Mouse (Mus musculus): ENCODE measurements around the gene Lmo4.

DNA sequence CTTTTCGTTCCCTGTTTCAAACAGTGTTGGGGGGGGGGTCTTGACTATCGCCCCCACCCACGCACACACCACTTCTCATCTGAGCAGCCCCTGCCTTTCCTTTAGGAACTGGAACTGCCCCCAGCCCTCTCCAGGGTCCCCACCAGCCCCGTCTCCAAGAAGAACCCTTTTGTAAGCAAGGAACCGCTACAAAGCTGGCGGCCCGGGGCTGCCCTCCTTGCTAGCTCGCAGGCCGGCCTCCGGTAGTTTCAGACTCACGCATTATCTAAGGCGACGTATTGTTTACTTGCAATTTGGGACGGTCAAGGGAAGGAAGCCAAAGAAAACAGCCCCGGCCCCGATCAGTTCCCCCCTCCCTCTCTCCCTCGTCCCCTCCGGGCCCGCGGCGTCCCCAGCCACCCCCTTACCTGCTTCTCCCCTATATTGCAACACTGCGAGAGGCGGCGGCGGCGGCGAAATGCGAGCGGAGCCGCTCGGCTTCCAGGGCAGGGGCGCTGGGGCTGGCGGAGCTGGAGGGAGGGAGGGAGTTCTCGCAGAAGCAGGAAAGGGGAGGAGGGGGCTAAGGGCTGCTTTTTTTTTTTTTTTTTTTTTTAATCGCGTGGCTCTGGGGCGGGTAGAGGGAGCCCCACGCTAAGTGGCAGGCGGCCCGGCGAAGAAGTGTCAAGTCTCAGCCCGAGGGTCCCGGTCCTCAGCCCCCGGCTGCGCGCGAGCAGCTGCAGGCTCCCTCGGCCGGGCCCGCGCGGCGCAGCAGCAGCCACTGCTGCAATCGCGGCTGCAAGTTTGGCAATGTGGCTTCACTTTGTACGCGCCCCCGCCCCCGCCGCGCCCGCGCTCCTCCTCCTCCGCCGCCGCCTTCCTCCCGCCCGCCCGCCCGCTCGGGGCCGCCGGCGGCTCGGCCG is at the start of gene Lmo4:
- TF ChIP-seq POLR2A (IDR thresholded peaks at IDR 0.05; ENCODE audit: extremely low read depth, insufficient read depth, low read length) (peak; percentile 93), CTCF (IDR thresholded peaks at IDR 0.05; ENCODE audit: low read depth, low read length) (no peak)
